Mouse (Mus musculus): Measurements from ENCODE around the gene Cplx1.
"Not testable (repeated sequence)": the region's sequence is repeated elsewhere in the genome, so short reads cannot be mapped to it uniquely, and the experiment has no call there.

Gene Cplx1

GRCm38 (mm10) chr5:108516655-108517054 is 33.2 kb downstream of the Cplx1 start:
- in situ Hi-C loops (cut with MseI, MboI) = no loop called here

GRCm38 (mm10) chr5:108515581-108516361 is 34.1 kb downstream of the Cplx1 start:
- in situ Hi-C loops (cut with MseI, MboI) = no loop called here

DNA sequence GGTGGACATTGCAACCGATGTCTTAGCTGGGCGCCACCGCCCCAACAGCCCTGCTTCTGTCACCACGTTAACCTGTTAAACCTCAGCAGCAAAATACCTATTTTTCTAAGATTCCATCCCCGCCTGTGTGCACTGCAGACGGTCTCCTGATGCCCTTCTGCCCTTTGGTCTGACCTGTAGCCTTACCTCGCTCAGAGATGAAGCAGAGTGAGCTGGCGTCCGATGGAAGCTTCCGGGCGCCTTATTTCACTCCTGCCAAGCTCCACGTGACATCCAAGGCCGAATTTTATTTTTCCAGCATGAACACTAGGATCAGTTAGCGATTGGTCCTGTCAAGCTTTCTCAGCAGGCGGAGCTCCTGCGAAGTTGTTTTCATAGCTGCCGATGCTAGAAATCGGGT is 47.5 kb downstream of the Cplx1 start:
- in situ Hi-C loops (cut with MseI, MboI) = no loop called here

- in situ Hi-C loops (cut with MseI, MboI) = no loop called here
These were observed 48.3 kb downstream of the Cplx1 start for GRCm38 (mm10) chr5:108501573-108501972.

DNA sequence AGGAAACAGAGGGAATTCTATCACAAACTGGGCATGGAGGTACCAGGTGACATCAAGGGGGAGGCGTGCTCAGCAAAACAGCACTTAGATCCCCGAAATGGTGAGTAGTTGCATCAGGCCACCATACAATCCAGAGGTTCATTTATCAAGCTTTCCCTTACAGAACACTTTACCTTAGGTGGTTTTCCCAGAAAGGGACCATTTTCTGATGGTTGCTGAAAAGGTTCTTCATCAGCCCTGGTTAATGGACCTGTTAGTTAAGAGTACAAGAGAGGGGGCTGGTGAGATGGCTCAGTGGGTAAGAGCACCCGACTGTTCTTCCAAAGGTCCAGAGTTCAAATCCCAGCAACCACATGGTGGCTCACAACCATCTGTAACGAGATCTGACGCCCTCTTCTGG is 63.7 kb downstream of the Cplx1 start:
- in situ Hi-C loops (cut with MseI, MboI) = not testable (repeated sequence)

DNA sequence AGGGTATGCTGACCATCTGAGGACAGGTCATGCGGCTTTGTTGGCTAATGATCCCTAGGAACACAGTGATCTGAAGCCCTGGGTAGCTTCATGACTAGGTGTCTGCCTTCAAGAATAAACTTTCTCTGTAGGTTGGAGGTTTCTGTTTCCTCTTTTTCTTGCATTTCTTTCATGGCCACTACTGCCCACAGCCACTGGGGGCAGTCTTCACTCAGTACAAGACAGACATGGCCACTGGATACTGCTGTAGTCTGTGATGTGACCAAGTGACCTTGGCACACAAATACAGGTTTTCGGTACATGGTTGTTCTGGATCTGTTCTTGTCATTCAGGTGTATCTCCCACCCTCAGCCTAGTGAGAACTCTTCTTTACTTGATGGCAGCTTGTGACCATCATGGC is 64.6 kb downstream of the Cplx1 start:
- in situ Hi-C loops (cut with MseI, MboI) = no loop called here

GRCm38 (mm10) chr5:108483006-108483405 is 66.8 kb downstream of the Cplx1 start:
- in situ Hi-C loops (cut with MseI, MboI) = no loop called here

DNA sequence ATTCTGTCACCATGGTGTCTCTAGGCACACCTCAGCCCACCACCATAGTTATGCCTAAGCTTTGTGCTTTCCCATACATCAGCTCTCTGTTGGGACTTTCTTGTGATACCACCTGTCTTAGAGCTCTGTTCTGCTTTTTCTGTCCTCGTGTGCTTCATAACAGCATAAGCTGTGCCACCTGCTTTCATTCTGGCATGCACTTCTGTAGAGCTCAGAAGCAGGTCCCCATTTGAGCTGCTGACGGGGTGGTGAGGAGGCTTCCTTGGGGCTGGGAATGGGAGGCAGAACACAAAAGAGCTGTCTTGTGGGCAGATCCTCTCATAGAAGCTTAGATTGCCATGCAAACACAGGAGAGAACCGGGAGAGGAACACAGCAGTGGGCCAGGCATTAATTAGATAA is 73.8 kb downstream of the Cplx1 start:
- in situ Hi-C loops (cut with MseI, MboI) = no loop called here

DNA sequence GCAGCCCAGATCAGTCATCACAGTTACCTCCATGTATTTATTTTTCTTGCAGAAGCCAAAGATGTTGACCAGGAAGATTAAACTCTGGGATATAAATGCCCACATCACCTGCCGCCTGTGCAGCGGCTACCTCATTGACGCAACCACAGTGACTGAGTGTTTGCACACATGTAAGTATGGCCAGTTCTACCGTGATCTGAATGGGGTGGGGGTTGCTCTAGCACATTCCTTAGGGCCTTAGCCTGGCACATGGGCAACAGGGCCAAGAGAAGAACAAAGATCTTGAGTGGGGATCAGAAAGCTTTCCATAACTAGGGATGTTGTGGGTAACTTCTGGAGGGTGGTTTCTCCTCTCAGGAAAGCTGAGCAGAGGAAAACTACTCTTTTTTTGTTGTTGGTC is 76.1 kb downstream of the Cplx1 start:
- in situ Hi-C loops (cut with MseI, MboI) = no loop called here

- in situ Hi-C loops (cut with MseI, MboI) = no loop called here
These were observed 80.2 kb downstream of the Cplx1 start for GRCm38 (mm10) chr5:108469617-108470016.

Measured in mouse trophoblast stem cell (cell line).